Mouse (Mus musculus): ENCODE data around the gene B830017H08Rik. TPM values are rescaled to one million over a fixed set of nuclear protein-coding genes. Genes with fewer than 3 reads are reported as not detected.

The B830017H08Rik gene
- total RNA-seq (2021) = not detected
- long read RNA-seq, experiment 1 = 0 reads
- long read RNA-seq, experiment 2 = 0 reads

DNA sequence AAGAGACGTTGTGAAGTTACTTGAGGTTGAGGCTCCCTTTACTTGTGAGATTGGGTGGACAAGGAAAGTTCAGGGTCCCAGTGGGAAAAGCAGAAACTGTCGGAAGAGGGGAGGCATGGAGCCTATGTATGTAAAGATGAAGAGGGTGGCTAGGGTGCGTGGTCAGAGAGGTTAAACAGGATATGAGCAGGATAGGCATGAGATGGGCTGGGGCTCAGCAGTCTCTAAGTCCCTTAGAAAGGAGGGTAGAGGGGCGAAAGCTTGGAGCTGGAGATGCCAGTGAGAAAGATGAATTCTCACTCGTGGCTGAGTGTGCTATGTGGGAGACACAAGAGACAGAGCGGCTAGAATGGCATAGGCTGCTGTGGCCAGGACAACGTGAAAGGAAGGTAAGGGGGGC, at the start of gene B830017H08Rik:
TSS of gene B830017H08Rik (plus strand) at position 301 of the 400 bp plus-strand sequence.
- intact Hi-C loops (cut with DNase I; ENCODE audit: low total_unique reads) = no loop called here
- DNase-seq = no peak

- no peak for DNase-seq
- intact Hi-C loops (cut with DNase I; ENCODE audit: low total_unique reads) = no loop called here
Observed at GRCm38 (mm10) chr16:17785337-17785736, 47.6 kb upstream of the B830017H08Rik start.

- intact Hi-C loops (cut with DNase I; ENCODE audit: low total_unique reads) = no loop called here
- no peak for DNase-seq
Observed at GRCm38 (mm10) chr16:17792728-17793127, 40.2 kb upstream of the B830017H08Rik start.

DNA sequence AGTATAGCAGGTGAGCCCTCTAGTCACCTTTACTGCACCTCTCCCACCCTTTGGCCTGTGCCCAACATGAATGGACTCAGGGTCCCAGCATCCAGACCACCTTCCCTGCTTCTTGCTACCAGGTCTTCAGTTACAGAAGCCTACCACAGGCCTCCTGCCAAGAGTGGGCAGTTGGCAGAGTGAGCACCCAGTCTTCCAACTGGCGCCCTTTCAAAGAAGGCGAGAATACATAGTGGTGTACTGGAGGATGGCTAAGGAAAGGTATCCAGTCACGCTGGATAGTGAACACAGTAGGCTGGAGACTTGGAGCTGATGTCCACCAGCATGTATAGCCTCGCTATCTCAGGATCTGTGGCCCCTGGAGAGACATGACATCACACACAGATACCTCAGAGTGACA, 38.9 kb upstream of the B830017H08Rik start:
- DNase-seq = no peak
- intact Hi-C loops (cut with DNase I; ENCODE audit: low total_unique reads) = no loop called here

- intact Hi-C loops (cut with DNase I; ENCODE audit: low total_unique reads) = no loop called here
Observed at GRCm38 (mm10) chr16:17795643-17796042, 37.3 kb upstream of the B830017H08Rik start.

GRCm38 (mm10) chr16:17796519-17796918, 36.4 kb upstream of the B830017H08Rik start:
- intact Hi-C loops (cut with DNase I; ENCODE audit: low total_unique reads) = no loop called here
- DNase-seq = no peak

More at GRCm38 (mm10) chr16:17795643-17796042, 37.3 kb upstream of the B830017H08Rik start:
- DNase-seq = no peak

DNA sequence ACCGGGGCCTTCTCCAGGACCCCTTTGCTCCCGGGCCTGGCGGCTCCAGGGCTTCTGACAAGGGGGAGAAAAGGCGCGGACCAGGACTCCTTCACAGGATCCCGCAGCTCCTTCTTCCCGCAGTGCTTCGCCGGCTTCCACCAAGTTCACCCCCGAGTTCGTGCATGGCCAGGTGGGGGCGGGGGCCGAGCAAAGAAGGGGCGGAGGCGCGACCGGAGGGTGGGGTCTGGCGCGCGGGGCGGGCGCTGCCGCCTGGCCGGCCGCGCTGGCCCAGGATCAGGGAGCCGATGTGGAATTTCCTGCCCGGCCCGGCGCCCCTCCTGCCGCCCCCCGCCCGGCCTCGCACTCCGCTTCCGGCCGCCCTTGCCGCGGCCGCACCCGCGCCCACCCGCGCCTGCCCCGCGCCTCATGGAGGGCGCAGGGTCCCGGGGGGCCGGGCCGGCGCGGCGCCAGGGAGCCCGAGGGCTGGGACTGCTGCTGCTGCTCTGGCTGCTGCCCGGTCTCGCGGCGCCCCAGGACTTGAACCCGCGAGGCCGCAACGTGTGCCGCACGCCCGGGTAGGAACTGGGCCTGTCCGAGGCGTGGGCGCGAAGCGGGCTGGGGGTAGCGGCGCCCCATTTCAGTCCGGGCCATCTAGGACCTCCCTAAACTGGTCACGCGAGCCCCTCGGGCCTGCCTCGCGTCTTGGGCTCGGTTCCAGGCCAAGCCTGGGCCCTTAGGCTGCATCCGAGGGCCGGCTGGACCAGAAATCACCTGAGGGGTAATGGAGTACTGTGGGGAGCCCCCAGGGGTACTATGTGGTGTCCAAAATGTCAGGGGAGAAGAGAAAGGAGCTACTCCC, 35.7 kb upstream of the B830017H08Rik start, which contains the start of gene Scarf2:
TSS of gene Scarf2 (plus strand) at position 312 of the 841 bp plus-strand sequence.
- intact Hi-C loops (cut with DNase I; ENCODE audit: low total_unique reads) = no loop called here

GRCm38 (mm10) chr16:17797812-17798311, 35.1 kb upstream of the B830017H08Rik start:
- intact Hi-C loops (cut with DNase I; ENCODE audit: low total_unique reads) = no loop called here
- DNase-seq = no peak

More for the DNA sequence above, 35.7 kb upstream of the B830017H08Rik start, which contains the start of gene Scarf2:
- DNase-seq = peak; percentile 70

- intact Hi-C loops (cut with DNase I; ENCODE audit: low total_unique reads) = no loop called here
- peak; percentile 85 for DNase-seq
Observed at GRCm38 (mm10) chr16:17798321-17799180, 34.4 kb upstream of the B830017H08Rik start.

GRCm38 (mm10) chr16:17799584-17799983, 33.3 kb upstream of the B830017H08Rik start:
- intact Hi-C loops (cut with DNase I; ENCODE audit: low total_unique reads) = no loop called here
- no peak for DNase-seq

- DNase-seq = no peak
- intact Hi-C loops (cut with DNase I; ENCODE audit: low total_unique reads) = no loop called here
Observed at GRCm38 (mm10) chr16:17801777-17802455, 31.0 kb upstream of the B830017H08Rik start.

- intact Hi-C loops (cut with DNase I; ENCODE audit: low total_unique reads) = no loop called here
- DNase-seq = no peak
Observed at GRCm38 (mm10) chr16:17802456-17802838, 30.5 kb upstream of the B830017H08Rik start.

DNA sequence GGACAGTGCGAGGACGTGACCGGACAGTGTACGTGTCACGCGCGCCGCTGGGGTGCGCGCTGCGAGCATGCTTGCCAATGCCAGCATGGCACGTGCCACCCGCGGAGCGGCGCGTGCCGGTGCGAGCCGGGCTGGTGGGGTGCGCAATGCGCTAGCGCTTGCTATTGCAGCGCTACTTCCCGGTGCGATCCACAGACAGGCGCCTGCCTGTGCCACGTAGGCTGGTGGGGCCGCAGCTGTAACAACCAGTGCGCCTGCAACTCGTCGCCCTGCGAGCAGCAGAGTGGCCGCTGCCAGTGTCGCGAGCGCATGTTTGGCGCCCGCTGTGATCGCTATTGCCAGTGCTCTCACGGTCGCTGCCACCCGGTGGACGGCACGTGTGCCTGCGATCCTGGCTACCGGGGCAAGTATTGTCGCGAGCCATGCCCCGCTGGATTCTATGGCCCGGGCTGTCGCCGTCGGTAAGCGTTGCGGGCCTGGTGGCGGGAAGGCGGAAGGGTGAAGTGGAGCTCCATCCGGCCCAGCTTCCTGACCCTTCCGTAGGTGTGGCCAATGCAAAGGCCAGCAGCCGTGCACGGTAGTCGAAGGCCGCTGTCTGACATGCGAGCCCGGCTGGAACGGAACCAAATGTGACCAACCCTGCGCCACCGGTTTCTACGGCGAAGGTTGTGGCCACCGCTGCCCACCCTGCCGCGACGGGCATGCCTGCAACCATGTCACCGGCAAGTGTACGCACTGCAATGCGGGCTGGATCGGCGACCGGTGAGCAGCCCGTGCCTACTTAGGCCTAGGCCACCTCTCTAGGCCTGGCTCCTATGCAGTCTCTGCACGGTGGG, 29.9 kb upstream of the B830017H08Rik start:
- intact Hi-C loops (cut with DNase I; ENCODE audit: low total_unique reads) = no loop called here
- DNase-seq = peak; percentile 45

- intact Hi-C loops (cut with DNase I; ENCODE audit: low total_unique reads) = no loop called here
- no peak for DNase-seq
Observed at GRCm38 (mm10) chr16:17803675-17804448, 29.1 kb upstream of the B830017H08Rik start.

GRCm38 (mm10) chr16:17804449-17804912, 28.4 kb upstream of the B830017H08Rik start:
- intact Hi-C loops (cut with DNase I; ENCODE audit: low total_unique reads) = no loop called here
- no peak for DNase-seq

GRCm38 (mm10) chr16:17804982-17805381, 27.9 kb upstream of the B830017H08Rik start:
- intact Hi-C loops (cut with DNase I; ENCODE audit: low total_unique reads) = no loop called here
- no peak for DNase-seq

- DNase-seq = no peak
- intact Hi-C loops (cut with DNase I; ENCODE audit: low total_unique reads) = no loop called here
Observed at GRCm38 (mm10) chr16:17806581-17807191, 26.2 kb upstream of the B830017H08Rik start.
